Mouse (Mus musculus): ENCODE data around the gene Ctla2b.
"Not testable (repeated sequence)": the region's sequence is repeated elsewhere in the genome, so short reads cannot be mapped to it uniquely, and the experiment has no call there.

Ctla2b gene

GRCm38 (mm10) chr13:60897328-60897727, at the start of gene Ctla2b:
Gene Ctla2b, minus strand, starts transcription at chr13:60897447.
- peak; percentile 79 to 87 for DNase-seq (ENCODE audit: low spot score in 2 of 2)

GRCm38 (mm10) chr13:60941884-60942283, 44.6 kb upstream of the Ctla2b start, which contains the start of gene Tpbpa:
Gene Tpbpa, minus strand, starts transcription at chr13:60941984.
- DNase-seq (ENCODE audit: low spot score in 2 of 2): not testable (repeated sequence)

- DNase-seq (ENCODE audit: low spot score in 2 of 2): peak; percentile 54 to 65
Measured at GRCm38 (mm10) chr13:60936500-60936901, 39.3 kb upstream of the Ctla2b start, which contains the start of the genes Gm49391 and Ctla2a. Gene Gm49391, minus strand, starts transcription at chr13:60936571. Gene Ctla2a, minus strand, starts transcription at chr13:60936625.

GRCm38 (mm10) chr13:60935490-60935889, 38.2 kb upstream of the Ctla2b start, which contains the start of gene Gm49393:
Gene Gm49393, minus strand, starts transcription at chr13:60935590.
- DNase-seq (ENCODE audit: low spot score in 2 of 2): peak in 1 of 2 experiments; percentile 1

- not testable (repeated sequence) for DNase-seq (ENCODE audit: low spot score in 2 of 2)
Measured at GRCm38 (mm10) chr13:60904780-60905179, 7.5 kb upstream of the Ctla2b start, which contains the start of gene Tpbpb. Gene Tpbpb, minus strand, starts transcription at chr13:60904880.

- DNase-seq (ENCODE audit: low spot score in 2 of 2): not testable (repeated sequence)
Measured at GRCm38 (mm10) chr13:60896794-60897193, 453 bp downstream of the Ctla2b start, which contains the start of gene Gm49392. Gene Gm49392, minus strand, starts transcription at chr13:60896894.

- DNase-seq (ENCODE audit: low spot score in 2 of 2): peak; percentile 20 to 54
Measured at GRCm38 (mm10) chr13:60895406-60896160, 1.7 kb downstream of the Ctla2b start.

GRCm38 (mm10) chr13:60892301-60892700, 4.9 kb downstream of the Ctla2b start:
- no peak for DNase-seq (ENCODE audit: low spot score in 2 of 2)

- DNase-seq (ENCODE audit: low spot score in 2 of 2): no peak
Measured at GRCm38 (mm10) chr13:60864281-60864680, 33.0 kb downstream of the Ctla2b start, which contains the start of gene 4930486L24Rik. Gene 4930486L24Rik, minus strand, starts transcription at chr13:60864475.

- DNase-seq (ENCODE audit: low spot score in 2 of 2): peak; percentile 50 to 72
Measured at GRCm38 (mm10) chr13:60848241-60849120, 48.8 kb downstream of the Ctla2b start.
